Mouse (Mus musculus): ENCODE measurements around the gene Zfp937.
"Not testable (repeated sequence)": the region's sequence is repeated elsewhere in the genome, so short reads cannot be mapped to it uniquely, and the experiment has no call there.

The Zfp937 gene

DNA sequence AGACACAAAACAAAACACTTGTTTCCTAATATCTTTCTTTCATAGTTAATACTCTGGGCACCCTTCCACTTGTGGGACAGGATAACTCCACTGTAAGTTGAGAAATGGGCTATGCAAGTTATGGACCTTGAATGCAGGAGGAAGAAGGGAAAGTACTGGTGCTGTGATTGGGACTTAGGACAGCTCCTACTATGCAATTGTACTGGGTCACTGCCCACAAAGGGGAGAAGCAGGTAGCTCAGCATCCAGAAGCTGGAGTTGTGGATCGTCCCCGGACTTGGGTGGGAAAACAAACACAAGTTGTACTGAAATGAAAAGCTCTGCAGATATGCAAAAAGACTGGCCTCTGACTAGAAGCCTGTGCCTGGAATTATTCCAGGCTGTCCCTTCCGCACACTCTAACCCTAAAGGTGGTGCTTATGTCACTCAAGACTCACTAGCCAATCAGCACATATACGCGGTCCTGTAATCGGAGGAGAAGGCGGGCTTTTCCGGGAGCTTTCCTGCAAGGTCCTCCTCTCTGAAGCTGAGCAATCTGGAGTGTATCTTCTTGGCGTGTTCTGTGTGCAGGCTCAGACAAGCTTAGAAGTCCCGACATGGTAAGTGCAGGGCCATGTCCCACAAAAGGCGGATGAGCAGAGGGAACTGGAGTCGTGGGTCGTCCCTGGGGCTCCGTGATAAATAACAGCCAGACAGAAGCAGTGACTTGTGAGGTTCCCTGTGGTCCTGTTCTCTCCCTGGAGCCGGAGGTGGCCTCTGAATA, at the start of gene Zfp937:
Gene Zfp937 (plus strand): TSS at position 474 of the 763 bp plus-strand sequence.
- DNase-seq (ENCODE audit: extremely low spot score, low read depth, low spot score), result peak; percentile 16

DNA sequence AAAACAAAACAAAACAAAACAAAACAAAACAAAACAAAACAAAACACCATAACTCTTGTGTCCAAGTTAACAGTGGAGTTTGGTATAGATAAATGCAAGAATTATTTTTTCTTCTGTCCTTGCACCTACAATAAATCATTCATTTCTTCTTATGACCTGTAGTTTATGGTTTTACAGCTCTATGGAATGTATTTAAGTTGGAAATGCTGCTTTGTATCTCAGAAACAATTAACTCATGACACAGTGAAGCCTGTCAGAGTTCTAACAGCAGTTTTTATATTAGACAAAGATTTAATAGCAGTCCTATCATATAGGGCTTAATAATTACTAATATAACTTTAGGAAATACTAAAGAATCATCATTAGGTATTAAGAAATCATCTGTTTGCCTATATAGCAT, 44.0 kb upstream of the Zfp937 start:
- no peak for DNase-seq (ENCODE audit: extremely low spot score, low read depth, low spot score)

DNA sequence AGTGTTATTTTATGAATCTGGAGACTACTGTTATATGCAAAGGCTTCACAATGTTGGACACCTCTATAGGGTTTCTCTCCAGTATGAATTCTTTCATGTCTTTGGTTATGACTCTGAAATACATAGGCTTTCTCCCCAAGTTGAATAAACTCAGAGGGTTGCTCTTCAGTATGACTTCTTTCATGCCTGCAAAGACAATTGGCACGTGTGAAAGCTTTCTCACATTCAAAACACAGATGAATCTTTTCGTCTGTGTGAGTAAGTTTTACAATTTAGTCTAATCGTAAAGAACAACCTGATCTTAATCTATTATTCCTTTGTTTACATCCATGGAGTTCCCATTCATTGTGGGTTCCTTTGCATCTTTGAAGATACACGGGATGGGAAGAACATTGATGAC, 38.3 kb upstream of the Zfp937 start, which contains the start of gene Gm10770:
Gene Gm10770 (minus strand): TSS at position 101 of the 400 bp plus-strand sequence.
- DNase-seq (ENCODE audit: extremely low spot score, low read depth, low spot score), result not testable (repeated sequence)

DNA sequence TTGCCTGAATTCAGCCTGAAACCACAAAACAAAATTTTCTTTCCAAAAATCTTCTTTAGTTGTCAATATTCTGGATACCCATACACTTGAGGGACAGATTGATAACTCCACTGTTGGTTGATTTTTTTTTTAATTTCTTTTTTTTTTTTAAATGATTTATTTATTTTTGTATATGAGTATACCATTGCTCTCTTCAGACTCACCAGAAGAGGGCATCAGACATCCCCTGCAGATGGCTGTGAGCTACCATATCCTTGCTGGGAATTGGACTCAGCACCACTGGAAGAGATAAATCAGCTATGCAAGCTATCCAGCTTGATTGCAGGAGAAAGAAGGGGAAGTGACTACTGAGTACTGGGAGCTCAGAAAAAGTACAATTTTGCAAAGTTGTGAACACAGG, 36.8 kb upstream of the Zfp937 start:
- not testable (repeated sequence) for DNase-seq (ENCODE audit: extremely low spot score, low read depth, low spot score)

DNA sequence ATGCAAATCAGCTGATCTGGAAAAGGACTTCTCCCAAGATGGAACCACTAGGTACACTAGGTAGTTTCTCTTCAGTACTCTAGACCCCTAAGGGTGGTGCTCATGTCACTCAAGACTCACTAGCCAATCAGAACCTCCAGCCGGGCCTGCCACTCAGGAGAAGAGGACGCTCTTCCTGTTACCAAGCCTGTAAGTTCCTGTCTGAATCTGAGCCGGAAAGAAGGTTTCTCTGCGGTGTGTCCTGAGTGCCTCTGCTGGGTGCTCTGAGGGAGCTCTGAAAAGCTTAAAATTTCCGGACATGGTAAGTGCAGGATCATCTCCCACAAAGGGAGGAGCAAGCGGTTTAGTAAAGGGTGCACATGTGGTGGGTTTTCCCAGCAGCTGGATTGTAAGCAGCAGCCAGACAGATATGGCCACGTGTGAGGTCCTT, 36.3 kb upstream of the Zfp937 start, which contains the start of gene Gm14139:
Gene Gm14139 (plus strand): TSS at position 186 of the 430 bp plus-strand sequence.
- not testable (repeated sequence) for DNase-seq (ENCODE audit: extremely low spot score, low read depth, low spot score)

DNA sequence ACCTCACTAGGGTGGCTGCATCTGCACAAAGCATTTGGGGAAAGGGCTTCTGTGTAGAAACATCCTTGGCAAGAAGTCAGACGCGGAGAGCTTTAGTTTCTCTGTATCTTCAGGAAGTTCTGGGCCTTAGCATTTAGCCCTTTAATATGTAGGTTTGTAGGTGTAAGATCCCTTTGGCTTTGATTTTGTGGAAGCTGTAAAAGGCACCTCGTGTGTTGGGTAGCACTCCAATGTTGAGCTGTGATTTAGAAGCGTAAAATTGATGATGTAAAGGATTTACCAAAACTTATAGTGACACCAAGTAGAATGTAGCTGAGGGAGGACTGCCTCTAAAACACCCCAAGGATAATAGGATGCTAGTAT, 471 bp downstream of the Zfp937 start:
- not testable (repeated sequence) for DNase-seq (ENCODE audit: extremely low spot score, low read depth, low spot score)

DNA sequence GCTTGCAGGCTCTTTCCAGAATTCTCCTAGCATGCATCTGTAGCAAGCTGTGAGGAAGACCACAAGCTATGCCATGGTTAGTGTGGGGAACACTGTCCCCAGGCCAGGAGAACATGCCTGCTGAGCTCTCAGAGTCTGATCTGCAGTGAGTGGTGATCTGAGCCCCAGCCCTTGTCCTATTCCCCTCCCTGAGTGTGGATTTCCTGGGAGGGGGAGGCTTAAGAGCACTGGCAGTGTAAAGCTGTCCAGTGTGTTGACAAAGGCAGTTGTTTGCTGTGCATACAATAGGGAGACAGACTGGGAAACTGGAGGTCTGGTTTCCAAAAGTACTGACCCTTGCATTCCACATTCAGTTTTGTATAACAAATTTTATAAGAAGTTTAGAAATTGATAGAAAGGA, 5.4 kb downstream of the Zfp937 start:
- DNase-seq (ENCODE audit: extremely low spot score, low read depth, low spot score), result not testable (repeated sequence)

DNA sequence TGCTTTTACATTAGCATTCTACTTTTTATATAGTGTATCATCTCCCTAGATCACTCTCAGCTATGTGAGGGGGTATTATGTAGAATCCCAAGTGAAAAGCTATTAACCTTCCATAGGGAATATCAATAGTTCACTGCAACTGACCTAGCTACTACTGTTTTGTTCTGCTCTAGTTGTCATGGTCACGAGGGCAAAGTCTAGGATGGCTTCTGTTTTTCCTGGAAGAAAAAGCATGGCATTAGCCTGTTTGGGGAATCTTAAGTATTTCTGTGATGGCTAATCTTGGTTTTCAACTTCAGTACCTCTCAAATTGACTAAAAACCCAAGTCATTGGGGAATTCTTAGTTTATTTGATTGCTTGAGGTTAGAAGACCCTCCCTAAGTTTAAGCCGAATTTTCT, 25.3 kb downstream of the Zfp937 start:
- DNase-seq (ENCODE audit: extremely low spot score, low read depth, low spot score), result no peak

DNA sequence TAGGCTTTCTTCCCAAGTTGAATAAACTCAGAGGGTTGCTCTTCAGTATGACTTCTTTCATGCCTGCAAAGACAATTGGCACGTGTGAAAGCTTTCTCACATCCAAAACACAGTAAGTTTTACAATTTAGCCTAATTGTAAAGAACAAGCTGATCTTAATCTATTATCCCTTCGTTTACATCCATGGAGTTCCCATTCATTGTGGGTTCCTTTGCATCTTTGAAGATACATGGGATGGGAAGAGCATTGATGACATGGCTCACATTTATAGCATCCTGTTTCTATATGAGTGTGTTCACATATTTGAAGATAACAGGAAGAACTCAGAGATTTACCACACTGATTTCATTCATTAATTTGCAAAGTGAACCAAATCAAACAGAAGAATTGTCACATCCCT, 37.6 kb downstream of the Zfp937 start, which contains the start of gene Gm21994:
Gene Gm21994 (minus strand): TSS at position 101 of the 400 bp plus-strand sequence.
- DNase-seq (ENCODE audit: extremely low spot score, low read depth, low spot score), result not testable (repeated sequence)

DNA sequence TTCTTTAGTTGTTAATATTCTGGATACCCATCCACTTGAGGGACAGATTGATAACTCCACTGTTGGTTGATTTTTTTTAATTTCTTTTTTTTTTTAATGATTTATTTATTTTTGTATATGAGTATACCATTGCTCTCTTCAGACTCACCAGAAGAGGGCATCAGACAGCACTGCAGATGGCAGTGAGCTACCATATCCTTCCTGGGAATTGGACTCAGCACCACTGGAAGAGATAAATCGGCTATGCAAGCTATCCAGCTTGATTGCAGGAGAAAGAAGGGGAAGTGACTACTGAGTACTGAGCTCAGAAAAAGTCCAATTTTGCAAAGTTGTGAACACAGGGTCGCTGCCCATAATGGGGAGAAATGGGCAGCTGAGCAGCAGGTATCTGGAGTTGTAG, 39.0 kb downstream of the Zfp937 start:
- DNase-seq (ENCODE audit: extremely low spot score, low read depth, low spot score), result not testable (repeated sequence)

DNA sequence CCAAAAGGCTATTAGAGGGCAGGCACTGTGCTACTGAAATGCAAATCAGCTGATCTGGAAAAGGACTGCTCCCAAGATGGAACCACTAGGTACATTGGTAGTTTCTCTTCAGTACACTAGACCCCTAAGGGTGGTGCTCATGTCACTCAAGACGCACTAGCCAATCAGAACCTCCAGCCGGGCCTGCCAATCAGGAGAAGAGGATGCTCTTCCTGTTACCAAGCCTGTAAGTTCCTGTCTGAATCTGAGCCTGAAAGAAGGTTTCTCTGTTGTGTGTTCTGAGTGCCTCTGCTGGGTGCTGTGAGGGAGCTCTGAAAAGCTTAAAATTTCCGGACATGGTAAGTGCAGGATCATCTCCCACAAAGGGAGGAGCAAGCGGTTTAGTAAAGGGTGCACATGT, 39.4 kb downstream of the Zfp937 start, which contains the start of gene Gm14124:
Gene Gm14124 (plus strand): TSS at position 227 of the 400 bp plus-strand sequence.
- not testable (repeated sequence) for DNase-seq (ENCODE audit: extremely low spot score, low read depth, low spot score)

Data from hindlimb bud, embryonic 11.5 days (tissue).